Mouse (Mus musculus) midbrain, embryonic 10.5 days (tissue): ENCODE measurements at regions not wholly inside any gene's neighbourhood (a gene's known extent, or its start where the extent isn't known, plus 50 kb on each side); places are given as distances from the start of the nearest gene placed in this dataset.

Experiments
- DNase-seq: peaks from one replicate; pipeline ENCODE4 v3.0.0-alpha.2; 2017; ENCODE audit warnings: low spot score
- H3K27ac ChIP-seq: fragments of 300-500 bp; sonication (generic); replicated peaks from 2 replicates; pipeline ENCODE4 v1.5.1; 2016; ENCODE audit warnings: mild to moderate bottlenecking
- H3K27me3 ChIP-seq: fragments of 300-500 bp; sonication (generic); 2 replicates; pipeline ENCODE4 v1.6.1; 2016; ENCODE audit warnings: low read depth, mild to moderate bottlenecking; ENCODE audit not compliant: poor library complexity, severe bottlenecking
- H3K36me3 ChIP-seq: fragments of 300-500 bp; sonication (generic); 2 replicates; pipeline ENCODE4 v1.6.1; 2016; ENCODE audit warnings: mild to moderate bottlenecking, moderate library complexity
- H3K4me1 ChIP-seq: fragments of 300-500 bp; sonication (generic); 2 replicates; pipeline ENCODE4 v1.6.1; 2016
- H3K4me3 ChIP-seq: fragments of 300-500 bp; sonication (generic); 2 replicates; pipeline ENCODE4 v1.5.1; 2016; ENCODE audit warnings: mild to moderate bottlenecking, moderate library complexity
- H3K9me3 ChIP-seq: fragments of 300-500 bp; sonication (generic); replicated peaks from 2 replicates; pipeline ENCODE4 v1.6.1; 2016; ENCODE audit warnings: mild to moderate bottlenecking
- WGBS: fragments of 180-500 bp; shearing (Covaris S2); methylation state at CpG from one replicate; pipeline ENCODE4 v1.1.7; 2016; 5-methylcytosine and 5-hydroxymethylcytosine counted together

GRCm38 (mm10) chr1:73793256-73793655 lies 331.0 kb downstream of the Tns1 start:
- no peak overlapping the region for H3K27ac ChIP-seq
- no peaks in the 10 kb centered on the region for H3K4me1 ChIP-seq
- H3K9me3 ChIP-seq = no peaks in the 10 kb centered on the region
- DNase-seq = no peak
- WGBS = 90% methylated on average over 3 of the region's 3 CpGs
- no peak overlapping the region for H3K4me3 ChIP-seq
- no peaks in the 10 kb centered on the region for H3K36me3 ChIP-seq
- no peaks in the 10 kb centered on the region for H3K27me3 ChIP-seq

GRCm38 (mm10) chr1:73792311-73792710 lies 331.9 kb downstream of the Tns1 start:
- no peaks in the 10 kb centered on the region for H3K9me3 ChIP-seq
- no peaks in the 10 kb centered on the region for H3K27me3 ChIP-seq
- 89% methylated on average over 5 of the region's 5 CpGs for WGBS
- no peak overlapping the region for H3K4me3 ChIP-seq
- DNase-seq = no peak
- peaks cover 6% of the 10 kb centered on the region for H3K4me1 ChIP-seq
- no peaks in the 10 kb centered on the region for H3K36me3 ChIP-seq
- no peak overlapping the region for H3K27ac ChIP-seq

GRCm38 (mm10) chr1:73787666-73788065 lies 336.6 kb downstream of the Tns1 start:
- no peaks in the 10 kb centered on the region for H3K9me3 ChIP-seq
- no peak for DNase-seq
- no peaks in the 10 kb centered on the region for H3K27me3 ChIP-seq
- H3K4me3 ChIP-seq = no peak overlapping the region
- peaks cover 7% of the 10 kb centered on the region for H3K4me1 ChIP-seq
- peak overlapping the region; percentile 80 for H3K27ac ChIP-seq
- WGBS = 35% methylated on average over 2 of the region's 2 CpGs
- H3K36me3 ChIP-seq = no peaks in the 10 kb centered on the region

GRCm38 (mm10) chr1:73787224-73787623 lies 337.0 kb downstream of the Tns1 start:
- Histone ChIP-seq H3K4me3 (no peak overlapping the region), H3K9me3 (no peaks in the 10 kb centered on the region), H3K27ac (peak overlapping the region; percentile 80), H3K27me3 (no peaks in the 10 kb centered on the region), H3K4me1 (peaks cover 7% of the 10 kb centered on the region), H3K36me3 (no peaks in the 10 kb centered on the region)
- DNase-seq = no peak
- 86% methylated on average over 7 of the region's 7 CpGs for WGBS

- no peaks in the 10 kb centered on the region for H3K9me3 ChIP-seq
- H3K27me3 ChIP-seq = no peaks in the 10 kb centered on the region
- H3K27ac ChIP-seq = no peak overlapping the region
- H3K36me3 ChIP-seq = no peaks in the 10 kb centered on the region
- H3K4me3 ChIP-seq = no peak overlapping the region
- H3K4me1 ChIP-seq = peaks cover 7% of the 10 kb centered on the region
- no peak for DNase-seq
- 92% methylated on average over 2 of the region's 2 CpGs for WGBS
Measured at GRCm38 (mm10) chr1:73783303-73783702, 340.9 kb downstream of the Tns1 start.

GRCm38 (mm10) chr1:73782871-73783270 lies 341.4 kb downstream of the Tns1 start:
- no peaks in the 10 kb centered on the region for H3K27me3 ChIP-seq
- WGBS = 92% methylated on average over 2 of the region's 2 CpGs
- no peak for DNase-seq
- H3K9me3 ChIP-seq = no peaks in the 10 kb centered on the region
- no peaks in the 10 kb centered on the region for H3K36me3 ChIP-seq
- no peak overlapping the region for H3K27ac ChIP-seq
- peaks cover 6% of the 10 kb centered on the region for H3K4me1 ChIP-seq
- no peak overlapping the region for H3K4me3 ChIP-seq

GRCm38 (mm10) chr1:73771773-73772172 lies 352.5 kb downstream of the Tns1 start:
- Histone ChIP-seq H3K27me3 (no peaks in the 10 kb centered on the region), H3K27ac (0 out of 2 replicates have a peak overlapping the region, but pooled peaks have one; percentile 5), H3K4me1 (peaks cover 16% of the 10 kb centered on the region), H3K36me3 (no peaks in the 10 kb centered on the region), H3K4me3 (no peak overlapping the region), H3K9me3 (no peaks in the 10 kb centered on the region)
- 77% methylated on average over 5 of the region's 5 CpGs for WGBS
- no peak for DNase-seq

GRCm38 (mm10) chr1:73770631-73771030 lies 353.6 kb downstream of the Tns1 start:
- Histone ChIP-seq H3K9me3 (no peaks in the 10 kb centered on the region), H3K27ac (no peak overlapping the region), H3K4me1 (peaks cover 16% of the 10 kb centered on the region), H3K27me3 (no peaks in the 10 kb centered on the region), H3K4me3 (no peak overlapping the region), H3K36me3 (no peaks in the 10 kb centered on the region)
- DNase-seq = no peak
- WGBS = 89% methylated on average over 5 of the region's 5 CpGs

GRCm38 (mm10) chr1:73764611-73765333 lies 359.5 kb downstream of the Tns1 start:
- no peaks in the 10 kb centered on the region for H3K36me3 ChIP-seq
- H3K9me3 ChIP-seq = no peaks in the 10 kb centered on the region
- peaks cover 11% of the 10 kb centered on the region; the same call in 1 of the 2 replicates for H3K4me1 ChIP-seq
- 63% methylated on average over 5 of the region's 5 CpGs for WGBS
- H3K4me3 ChIP-seq = no peak overlapping the region
- DNase-seq = no peak
- H3K27me3 ChIP-seq = no peaks in the 10 kb centered on the region
- peak overlapping the region; percentile 15; the same call in 1 of the 2 replicates for H3K27ac ChIP-seq

GRCm38 (mm10) chr1:73758110-73759061 lies 365.9 kb downstream of the Tns1 start:
- peak; percentile 67 for DNase-seq
- 52% methylated on average over 11 of the region's 11 CpGs for WGBS
- H3K9me3 ChIP-seq = no peaks in the 10 kb centered on the region
- no peak overlapping the region for H3K4me3 ChIP-seq
- H3K36me3 ChIP-seq = no peaks in the 10 kb centered on the region
- peak overlapping the region; percentile 62 for H3K27ac ChIP-seq
- H3K27me3 ChIP-seq = no peaks in the 10 kb centered on the region
- H3K4me1 ChIP-seq = peaks cover 27% of the 10 kb centered on the region

- H3K27me3 ChIP-seq = no peaks in the 10 kb centered on the region
- H3K9me3 ChIP-seq = no peaks in the 10 kb centered on the region
- no peaks in the 10 kb centered on the region for H3K36me3 ChIP-seq
Measured at GRCm38 (mm10) chr1:73755791-73756190, 368.5 kb downstream of the Tns1 start.

GRCm38 (mm10) chr1:73754928-73755327 lies 369.3 kb downstream of the Tns1 start:
- H3K4me1 ChIP-seq = peaks cover 27% of the 10 kb centered on the region
- H3K27ac ChIP-seq = no peak overlapping the region; the same call in 1 of the 2 replicates
- H3K27me3 ChIP-seq = no peaks in the 10 kb centered on the region
- no peak overlapping the region for H3K4me3 ChIP-seq
- DNase-seq = no peak
- H3K9me3 ChIP-seq = no peaks in the 10 kb centered on the region
- H3K36me3 ChIP-seq = no peaks in the 10 kb centered on the region
- 73% methylated on average over 2 of the region's 2 CpGs for WGBS

More at GRCm38 (mm10) chr1:73755791-73756190, 368.5 kb downstream of the Tns1 start:
- DNase-seq = no peak
- Histone ChIP-seq H3K27ac (peak overlapping the region; percentile 47; the same call in 1 of the 2 replicates), H3K4me3 (no peak overlapping the region), H3K4me1 (peaks cover 27% of the 10 kb centered on the region)
- WGBS = 51% methylated on average over 5 of the region's 5 CpGs

GRCm38 (mm10) chr1:73753157-73753556 lies 371.1 kb downstream of the Tns1 start:
- Histone ChIP-seq H3K27ac (no peak overlapping the region), H3K9me3 (no peaks in the 10 kb centered on the region), H3K27me3 (no peaks in the 10 kb centered on the region), H3K4me1 (peaks cover 17% of the 10 kb centered on the region), H3K36me3 (no peaks in the 10 kb centered on the region), H3K4me3 (no peak overlapping the region)
- no peak for DNase-seq
- WGBS = 92% methylated on average over 2 of the region's 2 CpGs
